Mouse (Mus musculus) T-cell, adult 66 days (primary cell): Measurements from ENCODE around the gene Pla2g5. TPM values are rescaled to one million over a fixed set of nuclear protein-coding genes. Genes with fewer than 3 reads are reported as not detected.

ENCODE experiments used
- total RNA-seq, 2 experiments: library from RNA; stranded (reverse); gene quantifications; 3 replicates in 1 of 2; 4 replicates in 1 of 2; pipeline ENCODE4 v1.2.4; 2023

Pla2g5 gene
- not detected for total RNA-seq

GRCm38 (mm10) chr4:138863344-138863998 is at the start of gene Pla2g5:
Gene Pla2g5, minus strand, starts transcription at chr4:138863482.

GRCm38 (mm10) chr4:138877731-138878130 is 14.4 kb upstream of the Pla2g5 start, which contains the start of gene Pla2g2e:
Gene Pla2g2e, plus strand, starts transcription at chr4:138877942.

DNA sequence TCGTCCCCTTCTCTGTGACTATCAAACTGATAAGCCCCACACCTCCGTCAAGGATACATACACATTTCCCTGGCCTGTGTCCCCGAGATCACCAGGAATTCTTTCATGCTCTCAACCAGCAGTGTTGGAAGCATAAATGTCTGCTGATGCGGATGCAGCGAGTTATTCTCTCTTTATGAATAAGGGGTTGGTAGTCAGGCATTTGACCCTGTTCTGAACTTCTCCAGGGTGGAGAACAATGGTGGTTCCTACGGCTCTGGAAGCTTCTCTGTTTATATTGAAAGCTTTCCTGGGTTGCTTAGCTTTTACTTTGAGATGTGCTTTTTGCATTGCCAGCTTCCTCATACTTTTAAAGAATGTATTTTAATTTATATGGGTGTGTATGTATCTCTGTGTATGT is 10.6 kb upstream of the Pla2g5 start, which contains the start of gene Gm13030:
Gm13030 (minus strand) TSS at position 101 of the 400 bp plus-strand sequence.

DNA sequence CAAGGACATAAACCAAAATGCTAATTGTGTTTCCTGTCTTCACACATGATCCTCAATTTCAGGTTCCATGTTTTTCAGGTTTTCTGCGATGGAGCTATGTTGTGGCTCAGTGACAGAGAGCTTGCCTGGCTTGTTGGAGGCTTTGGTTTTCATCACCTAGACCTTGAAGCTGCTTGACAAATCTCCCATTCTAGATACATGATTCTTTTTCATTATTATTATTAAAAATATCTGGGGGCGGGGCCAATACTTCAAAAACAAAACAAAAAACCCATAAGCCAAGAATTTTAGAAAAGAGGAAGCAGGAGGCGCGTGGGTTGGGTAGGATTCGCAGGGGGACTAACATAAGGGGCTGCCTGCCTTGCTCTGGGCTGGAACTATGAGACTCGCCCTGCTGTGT is 87.8 kb downstream of the Pla2g5 start, which contains the start of gene Pla2g2d:
Pla2g2d (plus strand) TSS at position 301 of the 400 bp plus-strand sequence.

GRCm38 (mm10) chr4:138757416-138757815 is 105.9 kb downstream of the Pla2g5 start, which contains the start of gene Pla2g2f:
Gene Pla2g2f, minus strand, starts transcription at chr4:138757626.

Other genes with a start within 250 kb of the Pla2g5 start
- gene Vwa5b1, start 227.6 kb downstream of the Pla2g5 start, total RNA-seq, result not detected
- gene Pla2g2c, start 138.7 kb downstream of the Pla2g5 start, total RNA-seq, result not detected
- under 1 TPM; 0.20 to 0.24 TPM for gene Ubxn10, start 126.3 kb downstream of the Pla2g5 start, total RNA-seq
- gene Pla2g2f, start 105.9 kb downstream of the Pla2g5 start, total RNA-seq, result not detected
- 1 to 10 TPM in 1 of 2 experiments, under 1 TPM in 1; 0.65 to 1.3 TPM for gene Pla2g2d, start 87.7 kb downstream of the Pla2g5 start, total RNA-seq
- not detected for gene Gm13030, start 10.5 kb upstream of the Pla2g5 start, total RNA-seq
- not detected for gene Pla2g2e, start 14.5 kb upstream of the Pla2g5 start, total RNA-seq
- 10 to 100 TPM in 1 of 2 experiments, 1 to 10 TPM in 1; 9.8 to 12.9 TPM for gene Otud3, start 50.5 kb upstream of the Pla2g5 start, total RNA-seq
- not detected for gene Rnf186, start 103.6 kb upstream of the Pla2g5 start, total RNA-seq
- gene Tmco4, start 109.4 kb upstream of the Pla2g5 start, total RNA-seq, result 10 to 100 TPM; 48.0 to 53.6 TPM
- gene Htr6, start 212.1 kb upstream of the Pla2g5 start, total RNA-seq, result not detected
- gene Nbl1, start 229.5 kb upstream of the Pla2g5 start, total RNA-seq, result under 1 TPM; 0.62 to 0.70 TPM